Mouse (Mus musculus) lung, postnatal 0 days (tissue): Measurements from ENCODE around the gene Smarcd2. TPM values are rescaled to one million over a fixed set of nuclear protein-coding genes. Genes with fewer than 3 reads are reported as not detected.
A peak's percentile ranks its signal among the peaks of the same experiment; 100 is the strongest.

Experiments
- ATAC-seq: fragments of 200-750 bp; cut with Nextera tagmentation; 2 replicates; pipeline ENCODE4 v1.8.0; 2017; ENCODE audit warnings: moderate library complexity
- DNase-seq: peaks from one replicate; pipeline ENCODE4 v3.0.0-alpha.2; 2016; ENCODE audit warnings: low spot score
- H3K27ac ChIP-seq: fragments of 300-500 bp; sonication (generic); 2 replicates; pipeline ENCODE4 v1.5.1; 2014; ENCODE audit warnings: antibody characterized with exemption, mild to moderate bottlenecking, low read length, mixed read lengths
- H3K27me3 ChIP-seq: fragments of 300-500 bp; sonication (generic); replicated peaks from 2 replicates; pipeline ENCODE4 v1.6.1; 2014; ENCODE audit warnings: low read length, mixed read lengths; ENCODE audit not compliant: insufficient read depth
- H3K36me3 ChIP-seq: fragments of 300-500 bp; sonication (generic); 2 replicates; pipeline ENCODE4 v1.6.1; 2014; ENCODE audit warnings: low read length, mixed read lengths; ENCODE audit not compliant: insufficient read depth
- H3K4me1 ChIP-seq: fragments of 300-500 bp; sonication (generic); 2 replicates; pipeline ENCODE4 v1.6.1; 2014; ENCODE audit warnings: antibody characterized with exemption, low read depth, low read length, mixed read lengths; ENCODE audit not compliant: insufficient read depth
- H3K4me2 ChIP-seq: fragments of 300-500 bp; sonication (generic); replicated peaks from 2 replicates; pipeline ENCODE4 v1.6.1; 2014; ENCODE audit warnings: low read depth, mild to moderate bottlenecking, low read length, moderate library complexity, mixed read lengths
- H3K4me3 ChIP-seq: fragments of 300-500 bp; sonication (generic); 2 replicates; pipeline ENCODE4 v1.5.1; 2014; ENCODE audit warnings: low read depth, low read length
- H3K9ac ChIP-seq: fragments of 300-500 bp; sonication (generic); replicated peaks from 2 replicates; pipeline ENCODE4 v1.6.1; 2014; ENCODE audit warnings: low read depth, mild to moderate bottlenecking
- H3K9me3 ChIP-seq: fragments of 300-500 bp; sonication (generic); 2 replicates; pipeline ENCODE4 v1.6.1; 2016; ENCODE audit warnings: low read length, mixed read lengths
- CTCF ChIP-seq: IDR thresholded peaks from 2 replicates; pipeline ENCODE4 v1.5.1; 2016; ENCODE audit warnings: antibody characterized with exemption, mild to moderate bottlenecking
- EP300 ChIP-seq: IDR thresholded peaks from 2 replicates; pipeline ENCODE4 v1.6.1; 2016; ENCODE audit warnings: antibody characterized with exemption, mild to moderate bottlenecking, control low read depth
- WGBS: fragments of 180-500 bp; shearing (Covaris S2); extraction: QIAGEN DNeasy Blood & Tissue Kit; methylation state at CpG from one replicate; pipeline ENCODE4 v1.1.7; 2014; 5-methylcytosine and 5-hydroxymethylcytosine counted together
- polyA plus RNA-seq: library from polyadenylated mRNA; unstranded; fragments of >200 nt; fragmentation: Nextera tagmentation; extraction: Ambion mirVana; gene quantifications from 2 replicates; pipeline ENCODE4 v1.2.1, GENCODE M21; 2015

Smarcd2 gene
- polyA plus RNA-seq, 1 experiment from 2014 or later, result 46.9 TPM

GRCm38 (mm10) chr11:106286987-106287386, 14.2 kb upstream of the Smarcd2 start:
- Histone ChIP-seq H3K36me3 (no peaks in the 10 kb centered on the region), H3K9me3 (no peaks in the 10 kb centered on the region), H3K27me3 (no peaks in the 10 kb centered on the region), H3K27ac (no peak overlapping the region), H3K4me3 (no peak overlapping the region), H3K4me1 (no peaks in the 10 kb centered on the region), H3K9ac (no peak overlapping the region), H3K4me2 (no peak overlapping the region)
- 49% methylated on average over 11 of the region's 11 CpGs for WGBS
- ATAC-seq, result no peak
- no peak for TF ChIP-seq CTCF
- no peak for TF ChIP-seq EP300
- DNase-seq, result no peak

DNA sequence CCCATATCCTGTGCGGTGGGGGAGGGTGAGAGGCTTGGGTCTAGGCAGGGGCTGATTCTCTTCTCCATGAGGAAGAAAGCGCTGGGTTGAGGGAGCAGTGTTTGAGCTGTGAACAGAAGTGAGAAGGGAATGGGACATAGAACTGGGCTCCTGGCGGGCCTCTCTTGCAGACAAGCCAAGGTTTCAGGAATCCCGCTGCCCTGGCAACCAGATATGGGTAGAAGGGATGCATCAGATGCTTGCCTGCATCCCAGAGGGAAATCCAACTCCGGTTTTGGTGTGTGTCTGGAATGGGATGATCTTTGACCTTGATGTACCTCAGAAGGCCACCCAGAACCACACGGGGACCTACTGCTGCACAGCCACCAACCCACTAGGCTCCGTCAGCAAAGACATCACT, 13.4 kb upstream of the Smarcd2 start:
- no peak overlapping the region for H3K4me3 ChIP-seq
- H3K27ac ChIP-seq, result no peak overlapping the region
- no peaks in the 10 kb centered on the region for H3K36me3 ChIP-seq
- no peaks in the 10 kb centered on the region for H3K4me1 ChIP-seq
- DNase-seq (no peak), ATAC-seq (no peak)
- TF ChIP-seq CTCF, result no peak
- TF ChIP-seq EP300, result no peak
- H3K4me2 ChIP-seq, result no peak overlapping the region
- H3K9me3 ChIP-seq, result no peaks in the 10 kb centered on the region
- no peaks in the 10 kb centered on the region for H3K27me3 ChIP-seq
- WGBS, result 88% methylated on average over 7 of the region's 7 CpGs
- H3K9ac ChIP-seq, result no peak overlapping the region

GRCm38 (mm10) chr11:106284126-106284525, 11.4 kb upstream of the Smarcd2 start:
- Histone ChIP-seq H3K4me2 (no peak overlapping the region), H3K9me3 (no peaks in the 10 kb centered on the region), H3K27ac (no peak overlapping the region), H3K36me3 (no peaks in the 10 kb centered on the region), H3K27me3 (no peaks in the 10 kb centered on the region), H3K9ac (no peak overlapping the region), H3K4me1 (no peaks in the 10 kb centered on the region), H3K4me3 (no peak overlapping the region)
- WGBS, result 51% methylated on average over 8 of the region's 8 CpGs
- no peak for TF ChIP-seq EP300
- no peak for TF ChIP-seq CTCF
- DNase-seq (no peak), ATAC-seq (no peak)

- Histone ChIP-seq H3K4me2 (no peak overlapping the region), H3K36me3 (no peaks in the 10 kb centered on the region), H3K4me3 (no peak overlapping the region), H3K27me3 (no peaks in the 10 kb centered on the region), H3K4me1 (no peaks in the 10 kb centered on the region), H3K9ac (no peak overlapping the region), H3K27ac (no peak overlapping the region), H3K9me3 (no peaks in the 10 kb centered on the region)
- ATAC-seq (no peak), DNase-seq (no peak)
- 77% methylated on average over 4 of the region's 4 CpGs for WGBS
- TF ChIP-seq EP300 (no peak), CTCF (no peak)
These were observed 10.6 kb upstream of the Smarcd2 start for GRCm38 (mm10) chr11:106283371-106283770.

DNA sequence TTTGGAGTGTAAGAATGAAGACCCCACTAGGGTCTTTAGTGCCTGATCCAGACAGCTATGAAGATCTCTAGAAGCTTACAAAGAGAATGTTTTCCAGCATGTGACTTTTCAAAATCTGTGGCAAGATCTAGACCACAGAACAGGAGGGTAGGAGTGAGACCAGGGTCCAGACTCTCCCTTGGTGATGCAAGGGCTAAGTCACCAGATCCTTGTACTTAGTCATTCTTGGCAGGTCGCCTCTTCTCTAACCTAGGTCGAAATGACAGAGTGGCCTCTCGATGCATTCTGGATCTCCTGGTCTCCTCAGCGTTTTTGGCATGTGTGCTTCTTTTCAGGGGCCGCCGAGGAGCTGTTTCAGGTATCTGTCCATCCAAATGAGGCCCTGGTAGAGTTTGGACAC, 9.7 kb upstream of the Smarcd2 start:
- 83% methylated on average over 6 of the region's 6 CpGs for WGBS
- no peak overlapping the region for H3K4me2 ChIP-seq
- H3K36me3 ChIP-seq, result no peaks in the 10 kb centered on the region
- no peak overlapping the region for H3K27ac ChIP-seq
- H3K27me3 ChIP-seq, result no peaks in the 10 kb centered on the region
- H3K9me3 ChIP-seq, result no peaks in the 10 kb centered on the region
- ATAC-seq (no peak), DNase-seq (no peak)
- H3K4me1 ChIP-seq, result no peaks in the 10 kb centered on the region
- TF ChIP-seq EP300 (no peak), CTCF (no peak)
- H3K4me3 ChIP-seq, result no peak overlapping the region
- no peak overlapping the region for H3K9ac ChIP-seq

- Histone ChIP-seq H3K4me2 (0 out of 2 replicates have a peak within 1 kb of the TSS, but pooled peaks have one; percentile 27), H3K27me3 (no peaks in the 10 kb centered on the region), H3K4me3 (no peak within 1 kb of the TSS), H3K9ac (no peak within 1 kb of the TSS; the same call in 1 of the 2 replicates), H3K9me3 (no peaks in the 10 kb centered on the region), H3K27ac (no peak within 1 kb of the TSS), H3K4me1 (peaks cover 9% of the 10 kb centered on the region; the same call in 1 of the 2 replicates), H3K36me3 (no peaks in the 10 kb centered on the region)
- WGBS, result 5% methylated on average over 25 of the region's 25 CpGs
- DNase-seq (peak; percentile 97), ATAC-seq (peak; percentile 43)
- TF ChIP-seq EP300 (no peak), CTCF (peak; percentile 98)
These were observed 3.7 kb upstream of the Smarcd2 start, which contains the start of gene Tcam1 for GRCm38 (mm10) chr11:106276454-106276853. Gene Tcam1, plus strand, starts transcription at chr11:106276672.

- Histone ChIP-seq H3K27ac (peak overlapping the region; percentile 62), H3K9ac (no peak overlapping the region), H3K27me3 (no peaks in the 10 kb centered on the region), H3K36me3 (no peaks in the 10 kb centered on the region), H3K4me2 (no peak overlapping the region; the same call in 1 of the 2 replicates), H3K9me3 (no peaks in the 10 kb centered on the region), H3K4me1 (peaks cover 14% of the 10 kb centered on the region; the same call in 1 of the 2 replicates), H3K4me3 (no peak overlapping the region)
- TF ChIP-seq EP300 (peak; percentile 51; the same call in 1 of the 2 replicates), CTCF (no peak)
- peak; percentile 19 for ATAC-seq
- WGBS, result 42% methylated on average over 7 of the region's 7 CpGs
- DNase-seq, result peak; percentile 86
These were observed 2.2 kb upstream of the Smarcd2 start for GRCm38 (mm10) chr11:106274971-106275411.
